Mouse (Mus musculus): ENCODE data around the gene 4632433K11Rik. TPM values are rescaled to one million over a fixed set of nuclear protein-coding genes. Genes with fewer than 3 reads are reported as not detected.
A peak's percentile ranks its signal among the peaks of the same experiment; 100 is the strongest.

The 4632433K11Rik gene
- total and polyA plus RNA-seq, 3 experiments: not detected

DNA sequence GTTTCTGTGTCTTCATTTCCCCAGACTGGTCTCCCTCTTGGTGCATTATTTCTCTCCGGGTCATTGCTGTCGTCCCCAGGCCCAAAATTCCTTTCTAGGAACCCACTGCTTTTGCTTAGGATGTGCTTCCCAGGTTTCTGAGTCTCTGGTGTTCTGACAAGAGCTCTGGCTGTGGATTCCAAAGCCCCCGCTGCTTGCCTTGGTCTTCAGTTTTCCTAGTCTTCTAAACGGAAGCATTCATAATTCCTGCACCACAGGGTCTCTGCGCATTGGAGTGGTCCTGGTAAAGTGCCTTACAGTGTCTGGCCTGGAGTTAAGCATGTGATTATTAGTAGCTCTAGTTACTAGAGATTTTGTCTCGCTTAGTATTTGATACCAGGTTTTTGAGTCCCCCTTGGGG is 46.9 kb downstream of the 4632433K11Rik start:
- H3K4me1 ChIP-seq (ENCODE audit: control insufficient read depth in 1 of 2, insufficient read depth in 2 of 2): peaks cover 9 to 47% of the 10 kb centered on the region in 2 experiments
- H3K79me2 ChIP-seq (replicated peaks; ENCODE audit: control insufficient read depth, extremely low read depth, insufficient read depth, poor library complexity, severe bottlenecking): peaks cover 61% of the 10 kb centered on the region
- no peaks in the 10 kb centered on the region for H3K27me3 ChIP-seq (replicated peaks)
- peak overlapping the region; percentile 93 to 100 (median 99) for H3K4me3 ChIP-seq (replicated peaks in 1 of 3; ENCODE audit: low read depth in 2 of 3, low read length in 2 of 3, poor library complexity in 1 of 3)
- peak overlapping the region; percentile 94 for H3K27ac ChIP-seq (ENCODE audit: insufficient read depth, low read depth)
- peak overlapping the region; percentile 98 for H3K9ac ChIP-seq (ENCODE audit: insufficient read depth, low read depth)
- TF ChIP-seq RAD21 (IDR thresholded peaks at IDR 0.05; ENCODE audit: low read depth, low read length): no peak
- 0 out of 2 replicates have a peak, but pooled peaks have one; percentile 9 for TF ChIP-seq POLR2A (IDR thresholded peaks at IDR 0.05; ENCODE audit: low read depth, low read length)
- TF ChIP-seq CHD1 (IDR thresholded peaks at IDR 0.05; ENCODE audit: low read depth, low read length): no peak
- dilution Hi-C loops (cut with MboI; ENCODE audit: extremely low pct_ligation_motif_present, extremely low pct_unique_long_range_greater_than_20kb, low sequenced_read_pairs) (no loop called here), in situ Hi-C loops (cut with MboI; ENCODE audit: low pct_ligation_motif_present, low pct_unique_long_range_greater_than_20kb, low sequenced_read_pairs) (no loop called here)
- DNase-seq (ENCODE audit: extremely low read depth): no peak
- H3K9me3 ChIP-seq (replicated peaks; ENCODE audit: low read length): no peaks in the 10 kb centered on the region
- peak overlapping the region; percentile 83 for H3K4me2 ChIP-seq (ENCODE audit: insufficient read depth, low read depth, poor library complexity, severe bottlenecking)
- peaks cover 32 to 52% of the 10 kb centered on the region in 2 experiments for H3K36me3 ChIP-seq (replicated peaks in 1 of 2; ENCODE audit: control insufficient read depth in 1 of 2, insufficient read depth in 1 of 2, low read length in 1 of 2)

DNA sequence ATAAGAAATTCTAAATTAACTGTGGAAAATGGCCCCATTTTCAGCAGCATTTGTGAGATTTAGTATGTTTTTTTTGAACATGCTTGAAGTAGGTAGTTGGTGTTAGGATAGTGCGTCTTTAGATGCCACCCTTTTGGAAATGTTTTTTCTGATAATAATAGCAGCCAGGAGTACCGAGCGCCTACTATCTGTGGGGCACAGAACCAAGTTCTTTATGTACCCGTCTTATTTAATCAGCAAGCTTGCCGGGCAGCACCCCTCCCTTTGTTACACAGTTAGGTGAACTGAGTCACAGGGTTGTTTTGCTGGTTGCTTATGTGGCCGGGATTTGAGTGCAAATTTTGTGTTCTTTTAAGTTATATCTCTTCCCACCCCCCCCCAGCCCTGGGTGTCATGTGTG is 47.3 kb downstream of the 4632433K11Rik start:
- Histone ChIP-seq H3K79me2 (replicated peaks; ENCODE audit: control insufficient read depth, extremely low read depth, insufficient read depth, poor library complexity, severe bottlenecking) (peaks cover 63% of the 10 kb centered on the region), H3K9me3 (replicated peaks; ENCODE audit: low read length) (no peaks in the 10 kb centered on the region), H3K9ac (ENCODE audit: insufficient read depth, low read depth) (peak overlapping the region; percentile 98), H3K4me3 (replicated peaks in 1 of 3; ENCODE audit: low read depth in 2 of 3, low read length in 2 of 3, poor library complexity in 1 of 3) (peak overlapping the region; percentile 93 to 100 (median 99)), H3K36me3 (replicated peaks in 1 of 2; ENCODE audit: control insufficient read depth in 1 of 2, insufficient read depth in 1 of 2, low read length in 1 of 2) (peaks cover 33 to 53% of the 10 kb centered on the region in 2 experiments), H3K4me1 (ENCODE audit: control insufficient read depth in 1 of 2, insufficient read depth in 2 of 2) (peaks cover 9 to 49% of the 10 kb centered on the region in 2 experiments), H3K4me2 (ENCODE audit: insufficient read depth, low read depth, poor library complexity, severe bottlenecking) (peak overlapping the region; percentile 83), H3K27ac (ENCODE audit: insufficient read depth, low read depth) (no peak overlapping the region), H3K27me3 (replicated peaks) (no peaks in the 10 kb centered on the region)
- in situ Hi-C loops (cut with MboI; ENCODE audit: low pct_ligation_motif_present, low pct_unique_long_range_greater_than_20kb, low sequenced_read_pairs) (no loop called here), dilution Hi-C loops (cut with MboI; ENCODE audit: extremely low pct_ligation_motif_present, extremely low pct_unique_long_range_greater_than_20kb, low sequenced_read_pairs) (no loop called here)
- no peak for DNase-seq (ENCODE audit: extremely low read depth)
- TF ChIP-seq POLR2A (IDR thresholded peaks at IDR 0.05; ENCODE audit: low read depth, low read length) (0 out of 2 replicates have a peak, but pooled peaks have one; percentile 4), IRF4 (IDR thresholded peaks at IDR 0.05; ENCODE audit: low read depth, low read length) (no peak), ELF1 (IDR thresholded peaks at IDR 0.05; ENCODE audit: low read depth, low read length) (no peak), CHD1 (IDR thresholded peaks at IDR 0.05; ENCODE audit: low read depth, low read length) (0 out of 2 replicates have a peak, but pooled peaks have one; percentile 14), MEF2A (IDR thresholded peaks at IDR 0.05; ENCODE audit: borderline replicate concordance, low read depth, low read length) (no peak)

GRCm38 (mm10) chr7:5081939-5082338 is 48.0 kb downstream of the 4632433K11Rik start:
- in situ Hi-C loops (cut with MboI; ENCODE audit: low pct_ligation_motif_present, low pct_unique_long_range_greater_than_20kb, low sequenced_read_pairs) (no loop called here), dilution Hi-C loops (cut with MboI; ENCODE audit: extremely low pct_ligation_motif_present, extremely low pct_unique_long_range_greater_than_20kb, low sequenced_read_pairs) (no loop called here)
- Histone ChIP-seq H3K4me2 (ENCODE audit: insufficient read depth, low read depth, poor library complexity, severe bottlenecking) (peak overlapping the region; percentile 83), H3K27me3 (replicated peaks) (no peaks in the 10 kb centered on the region), H3K27ac (ENCODE audit: insufficient read depth, low read depth) (peak overlapping the region; percentile 95), H3K4me3 (replicated peaks in 1 of 3; ENCODE audit: low read depth in 2 of 3, low read length in 2 of 3, poor library complexity in 1 of 3) (peak overlapping the region; percentile 93 to 100 (median 99)), H3K4me1 (ENCODE audit: control insufficient read depth in 1 of 2, insufficient read depth in 2 of 2) (peaks cover 12 to 48% of the 10 kb centered on the region in 2 experiments), H3K9ac (ENCODE audit: insufficient read depth, low read depth) (peak overlapping the region; percentile 98), H3K79me2 (replicated peaks; ENCODE audit: control insufficient read depth, extremely low read depth, insufficient read depth, poor library complexity, severe bottlenecking) (peaks cover 64% of the 10 kb centered on the region), H3K36me3 (replicated peaks in 1 of 2; ENCODE audit: control insufficient read depth in 1 of 2, insufficient read depth in 1 of 2, low read length in 1 of 2) (peaks cover 29 to 52% of the 10 kb centered on the region in 2 experiments), H3K9me3 (replicated peaks; ENCODE audit: low read length) (no peaks in the 10 kb centered on the region)
- no peak for TF ChIP-seq CHD1 (IDR thresholded peaks at IDR 0.05; ENCODE audit: low read depth, low read length)
- TF ChIP-seq JUN (IDR thresholded peaks at IDR 0.05; ENCODE audit: insufficient read depth, low read depth, low read length): no peak
- TF ChIP-seq CHD2 (IDR thresholded peaks at IDR 0.05; ENCODE audit: low read length): no peak
- no peak for TF ChIP-seq MAX (IDR thresholded peaks at IDR 0.05; ENCODE audit: low read length)
- no peak for TF ChIP-seq ZMIZ1 (IDR thresholded peaks at IDR 0.05; ENCODE audit: low read depth, low read length)
- no peak for TF ChIP-seq EP300 (IDR thresholded peaks at IDR 0.05; ENCODE audit: low read length)
- no peak for TF ChIP-seq ZC3H11A (IDR thresholded peaks at IDR 0.05; ENCODE audit: low read depth, low read length)
- TF ChIP-seq BHLHE40 (IDR thresholded peaks at IDR 0.05; ENCODE audit: low read depth, low read length): no peak
- no peak for DNase-seq (ENCODE audit: extremely low read depth)
